Mouse (Mus musculus): ENCODE measurements around the gene Cdc37. TPM values are rescaled to one million over a fixed set of nuclear protein-coding genes. Genes with fewer than 3 reads are reported as not detected.

The Cdc37 gene
- polyA plus RNA-seq, 1 experiment: 51.1 TPM

- H3K27ac ChIP-seq (ENCODE audit: control insufficient read depth, insufficient read depth, low read depth, low read length, poor library complexity): no peak overlapping the region
- peak; percentile 45; the same call in 1 of the 2 replicates for TF ChIP-seq CTCF (IDR thresholded peaks at IDR 0.05; ENCODE audit: control insufficient read depth, insufficient read depth, low read length)
- no peak for TF ChIP-seq POLR2A (IDR thresholded peaks at IDR 0.05; ENCODE audit: borderline replicate concordance, control insufficient read depth, low read depth, low read length)
- no peak overlapping the region for H3K4me3 ChIP-seq (replicated peaks; ENCODE audit: control insufficient read depth, low read depth, low read length)
- peaks cover 7% of the 10 kb centered on the region for H3K4me1 ChIP-seq (ENCODE audit: control insufficient read depth, insufficient read depth, low read length)
- 2% methylated on average over 11 of the region's 11 CpGs for WGBS
Observed at GRCm38 (mm10) chr9:21152715-21153114, 2.9 kb upstream of the Cdc37 start.

- TF ChIP-seq CTCF (IDR thresholded peaks at IDR 0.05; ENCODE audit: control insufficient read depth, insufficient read depth, low read length) (no peak), POLR2A (IDR thresholded peaks at IDR 0.05; ENCODE audit: borderline replicate concordance, control insufficient read depth, low read depth, low read length) (no peak)
- Histone ChIP-seq H3K4me3 (replicated peaks; ENCODE audit: control insufficient read depth, low read depth, low read length) (peak overlapping the region; percentile 99), H3K27ac (ENCODE audit: control insufficient read depth, insufficient read depth, low read depth, low read length, poor library complexity) (peak overlapping the region; percentile 83; the same call in 1 of the 2 replicates), H3K4me1 (ENCODE audit: control insufficient read depth, insufficient read depth, low read length) (peaks cover 9% of the 10 kb centered on the region)
- 2% methylated on average over 8 of the region's 8 CpGs for WGBS
Observed at GRCm38 (mm10) chr9:21149077-21149653, 617 bp downstream of the Cdc37 start.

- peaks cover 9% of the 10 kb centered on the region for H3K4me1 ChIP-seq (ENCODE audit: control insufficient read depth, insufficient read depth, low read length)
- no peak overlapping the region for H3K27ac ChIP-seq (ENCODE audit: control insufficient read depth, insufficient read depth, low read depth, low read length, poor library complexity)
- no peak overlapping the region for H3K4me3 ChIP-seq (replicated peaks; ENCODE audit: control insufficient read depth, low read depth, low read length)
- TF ChIP-seq CTCF (IDR thresholded peaks at IDR 0.05; ENCODE audit: control insufficient read depth, insufficient read depth, low read length) (no peak), POLR2A (IDR thresholded peaks at IDR 0.05; ENCODE audit: borderline replicate concordance, control insufficient read depth, low read depth, low read length) (no peak)
Observed at GRCm38 (mm10) chr9:21148427-21148826, 1.4 kb downstream of the Cdc37 start.

GRCm38 (mm10) chr9:21146722-21147121 lies 3.1 kb downstream of the Cdc37 start:
- H3K4me1 ChIP-seq (ENCODE audit: control insufficient read depth, insufficient read depth, low read length): peaks cover 7% of the 10 kb centered on the region
- peak overlapping the region; percentile 0 for H3K4me3 ChIP-seq (replicated peaks; ENCODE audit: control insufficient read depth, low read depth, low read length)
- H3K27ac ChIP-seq (ENCODE audit: control insufficient read depth, insufficient read depth, low read depth, low read length, poor library complexity): no peak overlapping the region
- 7% methylated on average over 10 of the region's 10 CpGs for WGBS
- TF ChIP-seq CTCF (IDR thresholded peaks at IDR 0.05; ENCODE audit: control insufficient read depth, insufficient read depth, low read length) (no peak), POLR2A (IDR thresholded peaks at IDR 0.05; ENCODE audit: borderline replicate concordance, control insufficient read depth, low read depth, low read length) (no peak)

- Histone ChIP-seq H3K4me1 (ENCODE audit: control insufficient read depth, insufficient read depth, low read length) (peaks cover 7% of the 10 kb centered on the region), H3K4me3 (replicated peaks; ENCODE audit: control insufficient read depth, low read depth, low read length) (no peak overlapping the region), H3K27ac (ENCODE audit: control insufficient read depth, insufficient read depth, low read depth, low read length, poor library complexity) (no peak overlapping the region)
- no peak for TF ChIP-seq POLR2A (IDR thresholded peaks at IDR 0.05; ENCODE audit: borderline replicate concordance, control insufficient read depth, low read depth, low read length)
- no peak for TF ChIP-seq CTCF (IDR thresholded peaks at IDR 0.05; ENCODE audit: control insufficient read depth, insufficient read depth, low read length)
- 82% methylated on average over 4 of the region's 4 CpGs for WGBS
Observed at GRCm38 (mm10) chr9:21145431-21145830, 4.4 kb downstream of the Cdc37 start.

GRCm38 (mm10) chr9:21144361-21144760 lies 5.4 kb downstream of the Cdc37 start:
- Histone ChIP-seq H3K4me1 (ENCODE audit: control insufficient read depth, insufficient read depth, low read length) (peaks cover 7% of the 10 kb centered on the region), H3K27ac (ENCODE audit: control insufficient read depth, insufficient read depth, low read depth, low read length, poor library complexity) (no peak overlapping the region), H3K4me3 (replicated peaks; ENCODE audit: control insufficient read depth, low read depth, low read length) (no peak overlapping the region)
- no peak for TF ChIP-seq CTCF (IDR thresholded peaks at IDR 0.05; ENCODE audit: control insufficient read depth, insufficient read depth, low read length)
- TF ChIP-seq POLR2A (IDR thresholded peaks at IDR 0.05; ENCODE audit: borderline replicate concordance, control insufficient read depth, low read depth, low read length): no peak
- WGBS: 92% methylated on average over 3 of the region's 3 CpGs

- WGBS: 94% methylated on average over 14 of the region's 14 CpGs
- TF ChIP-seq CTCF (IDR thresholded peaks at IDR 0.05; ENCODE audit: control insufficient read depth, insufficient read depth, low read length) (no peak), POLR2A (IDR thresholded peaks at IDR 0.05; ENCODE audit: borderline replicate concordance, control insufficient read depth, low read depth, low read length) (no peak)
- Histone ChIP-seq H3K27ac (ENCODE audit: control insufficient read depth, insufficient read depth, low read depth, low read length, poor library complexity) (no peak overlapping the region), H3K4me1 (ENCODE audit: control insufficient read depth, insufficient read depth, low read length) (peaks cover under 1% of the 10 kb centered on the region), H3K4me3 (replicated peaks; ENCODE audit: control insufficient read depth, low read depth, low read length) (no peak overlapping the region)
Observed at GRCm38 (mm10) chr9:21141922-21142321, 7.9 kb downstream of the Cdc37 start.

- no peak overlapping the region for H3K4me3 ChIP-seq (replicated peaks; ENCODE audit: control insufficient read depth, low read depth, low read length)
- WGBS: 83% methylated on average over 4 of the region's 4 CpGs
Observed at GRCm38 (mm10) chr9:21138386-21138785, 11.4 kb downstream of the Cdc37 start.

GRCm38 (mm10) chr9:21137229-21137628 lies 12.6 kb downstream of the Cdc37 start:
- no peak overlapping the region for H3K4me3 ChIP-seq (replicated peaks; ENCODE audit: control insufficient read depth, low read depth, low read length)
- TF ChIP-seq CTCF (IDR thresholded peaks at IDR 0.05; ENCODE audit: control insufficient read depth, insufficient read depth, low read length) (peak; percentile 58), POLR2A (IDR thresholded peaks at IDR 0.05; ENCODE audit: borderline replicate concordance, control insufficient read depth, low read depth, low read length) (no peak)
- no peak overlapping the region for H3K27ac ChIP-seq (ENCODE audit: control insufficient read depth, insufficient read depth, low read depth, low read length, poor library complexity)
- peaks cover 2% of the 10 kb centered on the region for H3K4me1 ChIP-seq (ENCODE audit: control insufficient read depth, insufficient read depth, low read length)
- 55% methylated on average over 3 of the region's 3 CpGs for WGBS

More at GRCm38 (mm10) chr9:21138386-21138785, 11.4 kb downstream of the Cdc37 start:
- no peak overlapping the region for H3K27ac ChIP-seq (ENCODE audit: control insufficient read depth, insufficient read depth, low read depth, low read length, poor library complexity)
- H3K4me1 ChIP-seq (ENCODE audit: control insufficient read depth, insufficient read depth, low read length): peaks cover 2% of the 10 kb centered on the region
- no peak for TF ChIP-seq CTCF (IDR thresholded peaks at IDR 0.05; ENCODE audit: control insufficient read depth, insufficient read depth, low read length)
- TF ChIP-seq POLR2A (IDR thresholded peaks at IDR 0.05; ENCODE audit: borderline replicate concordance, control insufficient read depth, low read depth, low read length): no peak
